Mouse (Mus musculus): Measurements from ENCODE around the gene Magi1.

Magi1 gene

GRCm38 (mm10) chr6:94226262-94226661, 57.5 kb downstream of the Magi1 start:
- POLR2A ChIA-PET: interaction anchor here in 2 of 4 experiments (0.9 to 2.4 kb wide), 5 partner anchors 9 to 166 kb away, joined by 3 to 6 read pairs (median 4); no protein-coding TSS in a partner anchor
- CTCF ChIA-PET: no interaction called here

GRCm38 (mm10) chr6:94225832-94226231, 57.9 kb downstream of the Magi1 start:
- ChIA-PET POLR2A (interaction anchor here in 2 of 4 experiments (0.7 to 2.4 kb wide), 6 partner anchors 9 to 743 kb away, joined by 3 to 6 read pairs (median 4); no protein-coding TSS in a partner anchor), CTCF (no interaction called here)

GRCm38 (mm10) chr6:94225091-94225490, 58.6 kb downstream of the Magi1 start:
- ChIA-PET POLR2A (interaction anchor here in 3 of 4 experiments (0.5 to 2.4 kb wide), 7 partner anchors 9 to 744 kb away, joined by 3 to 6 read pairs (median 3); partner anchors contain the start of gene Magi1 (in 1 of the 3)), CTCF (no interaction called here)

- CTCF ChIA-PET: interaction anchor here in 1 of 4 experiments (0.6 kb wide), 1 partner anchor 9 kb away, joined by 3 read pairs; no protein-coding TSS in a partner anchor
- POLR2A ChIA-PET: interaction anchor here in 1 of 4 experiments (0.7 to 1.2 kb wide), 3 partner anchors 11 to 61 kb away, joined by 3 to 5 read pairs (median 3); no protein-coding TSS in a partner anchor
Measured at GRCm38 (mm10) chr6:94222253-94222652, 61.5 kb downstream of the Magi1 start.

GRCm38 (mm10) chr6:94221750-94222149, 62.0 kb downstream of the Magi1 start:
- POLR2A ChIA-PET: interaction anchor here in 1 of 4 experiments (0.9 to 1.2 kb wide), 3 partner anchors 10 to 61 kb away, joined by 3 read pairs; no protein-coding TSS in a partner anchor
- CTCF ChIA-PET: interaction anchor here in 2 of 4 experiments (0.6 kb wide), 2 partner anchors 9 to 25 kb away, joined by 3 read pairs; no protein-coding TSS in a partner anchor

GRCm38 (mm10) chr6:94218076-94218475, 65.6 kb downstream of the Magi1 start:
- POLR2A ChIA-PET: no interaction called here
- CTCF ChIA-PET: no interaction called here

- POLR2A ChIA-PET: no interaction called here
- CTCF ChIA-PET: no interaction called here
Measured at GRCm38 (mm10) chr6:94215834-94216233, 67.9 kb downstream of the Magi1 start.

GRCm38 (mm10) chr6:94214895-94215538, 68.7 kb downstream of the Magi1 start:
- ChIA-PET POLR2A (no interaction called here), CTCF (no interaction called here)

GRCm38 (mm10) chr6:94205926-94206325, 77.8 kb downstream of the Magi1 start:
- ChIA-PET CTCF (interaction anchor here in 1 of 4 experiments (0.9 kb wide), 1 partner anchor 56 kb away, joined by 3 read pairs; no protein-coding TSS in a partner anchor), POLR2A (interaction anchor here in 3 of 4 experiments (0.6 to 1.1 kb wide), 6 partner anchors 12 to 182 kb away, joined by 3 to 4 read pairs (median 4); no protein-coding TSS in a partner anchor)

- ChIA-PET CTCF (no interaction called here), POLR2A (no interaction called here)
Measured at GRCm38 (mm10) chr6:94203642-94204145, 80.0 kb downstream of the Magi1 start.

GRCm38 (mm10) chr6:94201940-94202339, 81.8 kb downstream of the Magi1 start:
- ChIA-PET POLR2A (interaction anchor here in 2 of 4 experiments (0.6 to 2.9 kb wide), 5 partner anchors 9 to 202 kb away, joined by 3 to 8 read pairs (median 3); no protein-coding TSS in a partner anchor), CTCF (no interaction called here)

GRCm38 (mm10) chr6:94200910-94201309, 82.8 kb downstream of the Magi1 start:
- ChIA-PET CTCF (interaction anchor here in 1 of 4 experiments (0.5 to 0.8 kb wide), 2 partner anchors 62 to 84 kb away, joined by 3 to 14 read pairs; no protein-coding TSS in a partner anchor), POLR2A (interaction anchor here in 2 of 4 experiments (0.6 to 2.9 kb wide), 3 partner anchors 10 to 156 kb away, joined by 5 to 8 read pairs (median 8); no protein-coding TSS in a partner anchor)

- POLR2A ChIA-PET: interaction anchor here in 2 of 4 experiments (0.5 to 2.9 kb wide), 2 partner anchors 13 to 178 kb away, joined by 4 to 8 read pairs; no protein-coding TSS in a partner anchor
- CTCF ChIA-PET: no interaction called here
Measured at GRCm38 (mm10) chr6:94199696-94200095, 84.0 kb downstream of the Magi1 start.

- CTCF ChIA-PET: no interaction called here
Measured at GRCm38 (mm10) chr6:94197831-94198230, 85.9 kb downstream of the Magi1 start.

GRCm38 (mm10) chr6:94195303-94195911, 88.3 kb downstream of the Magi1 start:
- ChIA-PET POLR2A (interaction anchor here in 1 of 4 experiments (1.3 kb wide), 2 partner anchors 26 to 28 kb away, joined by 3 to 4 read pairs; no protein-coding TSS in a partner anchor), CTCF (no interaction called here)

More at GRCm38 (mm10) chr6:94197831-94198230, 85.9 kb downstream of the Magi1 start:
- POLR2A ChIA-PET: interaction anchor here in 1 of 4 experiments (0.8 kb wide), 1 partner anchor 12 kb away, joined by 3 read pairs; no protein-coding TSS in a partner anchor

- POLR2A ChIA-PET: interaction anchor here in 1 of 4 experiments (0.6 to 1.4 kb wide), 2 partner anchors 9 to 94 kb away, joined by 3 read pairs; no protein-coding TSS in a partner anchor
- CTCF ChIA-PET: no interaction called here
Measured at GRCm38 (mm10) chr6:94190830-94191229, 92.9 kb downstream of the Magi1 start.

GRCm38 (mm10) chr6:94189379-94189778, 94.3 kb downstream of the Magi1 start:
- ChIA-PET POLR2A (no interaction called here), CTCF (no interaction called here)

- POLR2A ChIA-PET: interaction anchor here in 2 of 4 experiments (0.7 to 2.2 kb wide), 10 partner anchors 8 to 112 kb away, joined by 3 to 10 read pairs (median 3); partner anchors contain the start of gene Magi1 (in 1 of the 2)
- CTCF ChIA-PET: interaction anchor here in 2 of 4 experiments (0.5 to 1.4 kb wide), 2 partner anchors 97 to 142 kb away, joined by 3 to 5 read pairs; partner anchors contain the start of gene Magi1 (in 1 of the 2)
Measured at GRCm38 (mm10) chr6:94186628-94187319, 96.9 kb downstream of the Magi1 start.

- ChIA-PET CTCF (no interaction called here), POLR2A (interaction anchor here in 1 of 4 experiments (0.7 kb wide), 1 partner anchor 14 kb away, joined by 3 read pairs; no protein-coding TSS in a partner anchor)
Measured at GRCm38 (mm10) chr6:94184268-94184667, 99.4 kb downstream of the Magi1 start.
